Mouse (Mus musculus): ENCODE results near the gene Arsg.

- no peak for TF ChIP-seq CTCF (IDR thresholded peaks at IDR 0.05; ENCODE audit: insufficient read depth, low read length)
- TF ChIP-seq POLR2A (IDR thresholded peaks at IDR 0.05; ENCODE audit: borderline replicate concordance, extremely low read depth, low read depth, low read length), result no peak
Observed at GRCm38 (mm10) chr11:109590012-109590411, 116.8 kb downstream of the Arsg start.
